Mouse (Mus musculus): ENCODE data around the gene Rpl3.

GRCm38 (mm10) chr15:80038110-80038391, 53.6 kb downstream of the Rpl3 start:
- TF ChIP-seq GATA1 (IDR thresholded peaks at IDR 0.05; ENCODE audit: borderline replicate concordance, low read length) (no peak), FLI1 (IDR thresholded peaks at IDR 0.05; ENCODE audit: low read length) (no peak)

All from megakaryocyte, embryonic 14.5 days (primary cell).